Mouse (Mus musculus) heart, adult 10 weeks (tissue): Measurements from ENCODE around the gene Pip4k2c. TPM values are rescaled to one million over a fixed set of nuclear protein-coding genes. Genes with fewer than 3 reads are reported as not detected.

ENCODE experiments used
- polyA plus RNA-seq: library from polyadenylated mRNA; stranded (reverse); fragments of 350-450 nt; fragmentation: Illumina TruSeq; extraction: RNeasy Lipid Tissue Mini Kit (QIAGEN cat#74804); gene quantifications from one replicate; pipeline ENCODE4 v1.2.3, GENCODE M21; 2014; ENCODE audit warnings: low read depth, low replicate concordance

The Pip4k2c gene
- polyA plus RNA-seq = 35.2 TPM

DNA sequence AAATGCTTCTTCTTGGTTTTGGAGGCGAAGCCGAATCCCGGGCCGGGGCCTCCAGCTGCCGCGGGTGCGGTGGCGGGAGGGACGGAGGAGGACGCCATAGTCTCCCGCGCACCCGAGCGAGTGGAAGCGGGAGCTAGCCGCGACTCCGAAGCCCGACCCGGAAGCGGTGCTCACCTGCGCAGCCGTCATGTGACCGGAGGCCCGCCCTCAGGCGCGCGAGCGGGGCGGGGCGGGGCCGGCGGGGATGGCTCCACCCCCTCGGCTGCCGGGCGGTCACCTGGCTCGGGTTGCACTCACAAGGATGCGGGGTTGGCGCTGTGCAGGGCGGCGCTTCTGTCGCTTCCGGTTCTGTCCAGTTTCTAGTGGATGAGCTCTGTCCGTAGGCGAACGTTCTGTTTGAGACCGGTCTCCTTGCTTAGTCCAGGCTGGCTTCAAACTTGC is at the start of gene Pip4k2c:
Pip4k2c (minus strand) TSS at position 172 of the 441 bp plus-strand sequence.

DNA sequence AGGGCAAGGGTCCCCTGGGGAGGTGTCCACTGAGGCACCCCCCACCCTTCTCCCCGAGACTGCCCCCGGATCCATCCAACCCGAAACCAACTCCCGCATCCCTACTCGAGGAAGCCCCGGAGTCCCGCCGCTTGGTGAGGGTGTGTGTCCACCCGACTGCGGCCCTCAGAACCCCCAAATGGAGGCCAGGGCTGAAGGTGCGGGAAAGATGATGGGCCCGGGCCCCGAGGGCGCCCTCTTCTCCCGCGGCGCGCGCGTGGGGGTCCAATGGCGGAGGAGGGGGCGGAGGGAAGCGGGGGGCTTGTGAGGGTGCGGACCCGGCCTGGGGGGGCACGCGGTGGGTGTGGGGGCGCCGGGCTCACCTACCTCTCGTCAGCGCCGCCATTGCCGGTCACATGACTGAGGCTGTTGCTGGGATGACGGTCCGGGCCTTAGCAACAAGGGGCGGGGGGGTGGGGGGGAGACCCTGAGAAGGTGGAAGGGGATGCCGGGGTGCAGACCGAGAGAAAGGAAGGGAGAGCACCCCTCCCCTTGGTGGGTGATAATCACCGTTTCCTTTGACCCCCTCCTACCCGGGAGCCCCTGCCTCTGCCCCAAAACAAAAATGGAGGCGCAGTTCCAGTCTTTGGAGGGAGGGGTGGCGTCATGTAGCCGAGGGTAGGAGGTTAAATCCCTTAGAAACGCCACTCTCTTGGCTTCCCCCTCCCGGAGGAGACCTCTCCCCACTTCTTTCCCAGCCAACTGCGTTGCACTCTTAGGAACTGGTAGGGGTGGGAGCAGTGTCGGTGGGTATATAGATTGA is 15.9 kb downstream of the Pip4k2c start, which contains the start of gene Dtx3:
Dtx3 (minus strand) TSS at position 401 of the 802 bp plus-strand sequence.

DNA sequence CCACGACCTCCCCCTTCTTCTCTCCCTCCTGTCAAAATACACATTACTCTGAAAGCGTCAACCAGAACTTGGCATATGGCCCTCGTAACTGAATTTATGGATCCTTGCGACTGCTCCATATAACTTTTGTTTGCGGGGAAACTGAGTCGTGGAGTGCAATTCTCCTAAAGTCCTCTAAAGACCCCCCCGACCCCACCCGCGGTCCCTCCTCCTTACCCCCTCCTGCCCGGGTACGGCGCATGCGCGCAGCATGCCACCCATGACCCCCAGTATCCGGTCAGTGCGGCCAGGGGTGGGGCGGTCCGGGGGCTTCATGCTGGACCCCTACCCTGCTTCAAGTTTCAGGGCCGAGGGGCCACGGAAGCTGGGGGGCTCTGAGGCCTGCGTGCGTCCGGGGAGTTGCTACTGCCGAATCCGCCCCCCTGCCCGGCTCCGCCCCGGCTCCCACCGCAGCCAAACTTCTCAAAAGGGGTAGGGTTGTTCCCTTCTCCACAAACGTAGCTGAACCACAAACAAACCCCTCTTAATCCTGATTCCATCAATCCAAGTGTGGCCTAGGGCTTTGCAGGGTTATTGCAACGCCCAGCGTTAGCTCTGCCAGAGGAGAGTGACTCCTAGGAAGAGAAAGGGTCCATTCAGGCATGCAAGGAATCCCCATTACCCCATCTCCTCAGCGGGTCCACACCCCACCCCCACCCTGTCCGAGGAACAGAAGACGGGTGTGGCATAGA is 21.6 kb downstream of the Pip4k2c start, which contains the start of gene Arhgef25:
Arhgef25 (minus strand) TSS at position 433 of the 731 bp plus-strand sequence.

DNA sequence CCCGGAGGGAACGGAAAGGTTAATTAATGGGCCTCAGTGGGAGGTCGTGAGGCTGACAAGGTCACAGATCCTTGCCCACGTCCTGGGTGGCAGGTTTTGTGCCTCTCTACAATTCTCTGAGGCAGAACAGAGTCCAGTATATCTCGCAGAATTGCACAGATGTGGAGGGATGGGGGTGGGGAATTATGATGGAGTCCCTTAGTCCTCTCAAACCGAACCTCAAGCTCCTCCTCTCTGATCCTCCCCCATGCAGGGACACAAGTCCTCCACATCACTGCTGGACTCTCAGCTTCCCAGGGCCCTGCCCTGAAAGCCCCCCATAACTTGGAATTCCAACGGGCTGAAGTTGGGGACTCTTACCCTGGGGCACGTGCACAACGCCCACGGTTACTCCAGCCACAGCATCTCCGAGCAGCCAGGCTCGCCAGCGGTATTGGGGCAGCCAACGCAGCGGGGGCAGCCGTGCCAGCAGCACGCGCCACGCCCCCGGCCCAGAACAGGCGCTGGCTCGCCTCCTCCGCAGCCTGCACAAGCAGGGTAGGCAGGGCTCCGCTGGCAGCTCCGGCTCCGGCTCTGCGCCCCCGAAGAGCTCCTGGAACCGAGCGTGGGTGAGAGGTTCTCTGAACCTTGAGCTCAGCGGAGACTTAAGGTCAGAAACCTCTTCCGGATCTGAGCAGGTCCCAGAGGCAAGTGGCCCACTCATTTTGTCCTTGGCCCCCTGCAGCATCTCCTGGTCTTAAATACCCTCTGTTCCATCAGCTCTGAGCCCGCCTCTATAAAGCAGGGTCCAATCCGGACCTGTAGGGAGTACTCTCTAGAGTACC is 31.3 kb downstream of the Pip4k2c start, which contains the start of gene Slc26a10:
Slc26a10 (minus strand) TSS at position 775 of the 824 bp plus-strand sequence.

DNA sequence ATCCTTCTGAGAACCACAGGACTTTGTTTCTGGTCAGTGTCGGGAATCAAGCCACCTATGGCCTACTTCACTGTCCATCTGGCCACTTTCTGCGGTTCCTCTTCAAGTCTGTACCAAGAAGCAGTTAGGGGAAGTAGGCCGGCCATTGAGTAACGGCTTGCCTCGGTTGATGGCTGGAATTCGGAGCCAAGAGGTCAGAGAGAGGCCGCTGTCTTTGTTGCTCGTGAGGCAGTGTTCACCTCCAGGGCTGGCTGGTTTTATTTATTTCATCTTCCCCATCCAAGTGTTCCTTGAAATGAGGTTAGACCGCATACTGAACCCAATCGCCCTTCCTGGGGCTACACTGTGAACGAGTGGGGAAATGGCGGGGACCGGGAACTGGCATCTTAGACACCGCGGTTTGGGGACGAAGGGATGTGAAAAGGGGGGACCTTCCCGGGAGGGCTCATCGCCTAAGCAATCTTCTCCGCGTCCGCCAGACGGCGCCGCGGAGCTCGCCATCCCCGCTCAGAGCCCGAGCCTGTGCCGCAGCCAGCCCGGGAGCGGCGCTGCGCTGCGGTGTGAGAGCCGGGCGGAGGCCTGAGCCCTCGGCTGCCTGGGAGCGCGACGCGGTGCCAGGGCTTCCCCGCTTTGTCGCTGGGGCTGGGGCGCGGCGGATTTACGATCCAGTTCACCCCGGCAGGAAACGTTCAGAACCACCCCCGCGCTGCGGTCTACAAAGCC is 46.6 kb downstream of the Pip4k2c start, which contains the start of gene B4galnt1:
B4galnt1 (plus strand) TSS at position 595 of the 723 bp plus-strand sequence.

Other genes with a start within 250 kb of the Pip4k2c start
- 91.4 TPM for gene Ctdsp2, start 232.9 kb downstream of the Pip4k2c start, polyA plus RNA-seq
- gene Avil, start 210.9 kb downstream of the Pip4k2c start, polyA plus RNA-seq = 0.94 TPM
- gene Tsfm, start 180.7 kb downstream of the Pip4k2c start, polyA plus RNA-seq = 50.1 TPM
- 17.0 TPM for gene Mettl1, start 170.2 kb downstream of the Pip4k2c start, polyA plus RNA-seq
- not detected for gene Eef1akmt3, start 170.1 kb downstream of the Pip4k2c start, polyA plus RNA-seq
- not detected for gene Cyp27b1, start 163.3 kb downstream of the Pip4k2c start, polyA plus RNA-seq
- gene March9, start 151.4 kb downstream of the Pip4k2c start, polyA plus RNA-seq = 3.0 TPM
- gene Cdk4, start 148.1 kb downstream of the Pip4k2c start, polyA plus RNA-seq = 104 TPM
- 65.6 TPM for gene Tspan31, start 141.3 kb downstream of the Pip4k2c start, polyA plus RNA-seq
- gene Agap2, start 136.3 kb downstream of the Pip4k2c start, polyA plus RNA-seq = 2.9 TPM
- gene Os9, start 90.5 kb downstream of the Pip4k2c start, polyA plus RNA-seq = 36.6 TPM
- gene B4galnt1, start 46.4 kb downstream of the Pip4k2c start, polyA plus RNA-seq = 1.5 TPM
- gene Slc26a10, start 30.9 kb downstream of the Pip4k2c start, polyA plus RNA-seq = 26.9 TPM
- gene Arhgef25, start 21.5 kb downstream of the Pip4k2c start, polyA plus RNA-seq = 23.2 TPM
- 53.5 TPM for gene Dtx3, start 15.9 kb downstream of the Pip4k2c start, polyA plus RNA-seq
- 0.89 TPM for gene Kif5a, start 51.8 kb upstream of the Pip4k2c start, polyA plus RNA-seq
- 139 TPM for gene Dctn2, start 54.8 kb upstream of the Pip4k2c start, polyA plus RNA-seq
- gene Mbd6, start 77.4 kb upstream of the Pip4k2c start, polyA plus RNA-seq = 18.0 TPM
- gene Mars, start 100.2 kb upstream of the Pip4k2c start, polyA plus RNA-seq = 49.6 TPM
- 2.8 TPM for gene Arhgap9, start 110.4 kb upstream of the Pip4k2c start, polyA plus RNA-seq
- gene Gli1, start 130.4 kb upstream of the Pip4k2c start, polyA plus RNA-seq = 1.3 TPM
- not detected for gene Inhbe, start 142.8 kb upstream of the Pip4k2c start, polyA plus RNA-seq
- not detected for gene Inhbc, start 158.8 kb upstream of the Pip4k2c start, polyA plus RNA-seq
- 142 TPM for gene R3hdm2, start 168.7 kb upstream of the Pip4k2c start, polyA plus RNA-seq